Mouse (Mus musculus) testis, adult 2 months (tissue): Measurements from ENCODE around the gene Rbp1.

Experiments used
- CTCF ChIP-seq: fragments of 200-500 bp; IDR thresholded peaks from 2 replicates; pipeline ENCODE4 v1.5.1; 2012; ENCODE audit warnings: low read depth, mild to moderate bottlenecking, inconsistent platforms, low read length, moderate library complexity; ENCODE audit not compliant: control insufficient read depth, insufficient read depth, insufficient replicate concordance
- POLR2A ChIP-seq: fragments of 200-500 bp; IDR thresholded peaks from 2 replicates; pipeline ENCODE4 v1.6.1; 2012; ENCODE audit warnings: low read depth, mild to moderate bottlenecking, inconsistent platforms, low read length, moderate library complexity; ENCODE audit not compliant: control insufficient read depth

- TF ChIP-seq CTCF: no peak
- TF ChIP-seq POLR2A: no peak
These were observed 47.9 kb upstream of the Rbp1 start for GRCm38 (mm10) chr9:98374897-98375296.
